Mouse (Mus musculus) cerebellum, adult 2 months (tissue): Measurements from ENCODE around the gene Arhgap11a.

Source experiments
- CTCF ChIP-seq: fragments of 200-500 bp; IDR thresholded peaks from 2 replicates; pipeline ENCODE4 v1.5.1; 2011; ENCODE audit warnings: low read depth, mild to moderate bottlenecking, control low read depth, low read length, moderate library complexity, borderline replicate concordance; ENCODE audit not compliant: insufficient read depth
- POLR2A ChIP-seq: fragments of 200-500 bp; IDR thresholded peaks from 2 replicates; pipeline ENCODE4 v1.6.1; 2011; ENCODE audit warnings: low read length, control low read depth, borderline replicate concordance; ENCODE audit not compliant: insufficient read depth

GRCm38 (mm10) chr2:113806851-113807577 is 41.4 kb downstream of the Arhgap11a start:
- no peak for TF ChIP-seq POLR2A
- no peak for TF ChIP-seq CTCF
